Mouse (Mus musculus): ENCODE measurements around the gene Extl1. TPM values are rescaled to one million over a fixed set of nuclear protein-coding genes. Genes with fewer than 3 reads are reported as not detected.

Gene Extl1
- polyA plus RNA-seq, 1 experiment from 2014 or later = 0.11 TPM

GRCm38 (mm10) chr4:134395977-134396825, 12.6 kb upstream of the Extl1 start, which contains the start of gene Pafah2:
Pafah2 (plus strand) TSS chr4:134396320.
- peak within 1 kb of the TSS; percentile 71 for H3K4me2 ChIP-seq
- H3K9me3 ChIP-seq (ENCODE audit: control insufficient read depth, low read length) = no peaks in the 10 kb centered on the region
- under 1% methylated on average over 31 of the region's 31 CpGs for WGBS
- no peak within 1 kb of the TSS for H3K27ac ChIP-seq (ENCODE audit: low read depth, low read length)
- DNase-seq (ENCODE audit: low spot score, missing footprints) = peak; percentile 98
- peaks cover 6% of the 10 kb centered on the region for H3K4me1 ChIP-seq (ENCODE audit: control insufficient read depth, insufficient read depth, low read length)
- peak within 1 kb of the TSS; percentile 66 for H3K9ac ChIP-seq (ENCODE audit: low read length)
- H3K27me3 ChIP-seq (ENCODE audit: control insufficient read depth, insufficient read depth, low read length) = no peaks in the 10 kb centered on the region
- H3K36me3 ChIP-seq (ENCODE audit: control insufficient read depth, insufficient read depth, low read length) = no peaks in the 10 kb centered on the region
- H3K4me3 ChIP-seq (ENCODE audit: low read depth, low read length) = peak within 1 kb of the TSS; percentile 38
- peak; percentile 98 for ATAC-seq (ENCODE audit: low FRiP score)

- H3K27ac ChIP-seq (ENCODE audit: low read depth, low read length) = no peak overlapping the region
- ATAC-seq (ENCODE audit: low FRiP score) (no peak), DNase-seq (ENCODE audit: low spot score, missing footprints) (no peak)
- no peak overlapping the region for H3K9ac ChIP-seq (ENCODE audit: low read length)
- H3K36me3 ChIP-seq (ENCODE audit: control insufficient read depth, insufficient read depth, low read length) = no peaks in the 10 kb centered on the region
- H3K9me3 ChIP-seq (ENCODE audit: control insufficient read depth, low read length) = no peaks in the 10 kb centered on the region
- H3K4me3 ChIP-seq (ENCODE audit: low read depth, low read length) = no peak overlapping the region
- H3K4me1 ChIP-seq (ENCODE audit: control insufficient read depth, insufficient read depth, low read length) = peaks cover 6% of the 10 kb centered on the region
- H3K4me2 ChIP-seq = no peak overlapping the region
- no peaks in the 10 kb centered on the region for H3K27me3 ChIP-seq (ENCODE audit: control insufficient read depth, insufficient read depth, low read length)
- WGBS = 93% methylated on average over 7 of the region's 7 CpGs
Observed at GRCm38 (mm10) chr4:134395142-134395541, 11.5 kb upstream of the Extl1 start.

- Histone ChIP-seq H3K4me2 (no peak overlapping the region), H3K27me3 (ENCODE audit: control insufficient read depth, insufficient read depth, low read length) (no peaks in the 10 kb centered on the region), H3K36me3 (ENCODE audit: control insufficient read depth, insufficient read depth, low read length) (no peaks in the 10 kb centered on the region), H3K4me1 (ENCODE audit: control insufficient read depth, insufficient read depth, low read length) (peaks cover 6% of the 10 kb centered on the region), H3K9ac (ENCODE audit: low read length) (no peak overlapping the region), H3K9me3 (ENCODE audit: control insufficient read depth, low read length) (no peaks in the 10 kb centered on the region), H3K4me3 (ENCODE audit: low read depth, low read length) (no peak overlapping the region), H3K27ac (ENCODE audit: low read depth, low read length) (no peak overlapping the region)
- 22% methylated on average over 12 of the region's 12 CpGs for WGBS
- ATAC-seq (ENCODE audit: low FRiP score) (no peak), DNase-seq (ENCODE audit: low spot score, missing footprints) (peak; percentile 86)
Observed at GRCm38 (mm10) chr4:134393026-134393425, 9.4 kb upstream of the Extl1 start.

GRCm38 (mm10) chr4:134392595-134392994, 8.9 kb upstream of the Extl1 start:
- Histone ChIP-seq H3K9me3 (ENCODE audit: control insufficient read depth, low read length) (no peaks in the 10 kb centered on the region), H3K4me1 (ENCODE audit: control insufficient read depth, insufficient read depth, low read length) (peaks cover 6% of the 10 kb centered on the region), H3K4me2 (no peak overlapping the region), H3K36me3 (ENCODE audit: control insufficient read depth, insufficient read depth, low read length) (no peaks in the 10 kb centered on the region), H3K27ac (ENCODE audit: low read depth, low read length) (no peak overlapping the region), H3K4me3 (ENCODE audit: low read depth, low read length) (no peak overlapping the region), H3K9ac (ENCODE audit: low read length) (no peak overlapping the region), H3K27me3 (ENCODE audit: control insufficient read depth, insufficient read depth, low read length) (no peaks in the 10 kb centered on the region)
- ATAC-seq (ENCODE audit: low FRiP score) (no peak), DNase-seq (ENCODE audit: low spot score, missing footprints) (no peak)
- 22% methylated on average over 8 of the region's 8 CpGs for WGBS

- H3K4me1 ChIP-seq (ENCODE audit: control insufficient read depth, insufficient read depth, low read length) = peaks cover under 1% of the 10 kb centered on the region
- no peak for DNase-seq (ENCODE audit: low spot score, missing footprints)
- no peaks in the 10 kb centered on the region for H3K9me3 ChIP-seq (ENCODE audit: control insufficient read depth, low read length)
- H3K27me3 ChIP-seq (ENCODE audit: control insufficient read depth, insufficient read depth, low read length) = no peaks in the 10 kb centered on the region
- no peaks in the 10 kb centered on the region for H3K36me3 ChIP-seq (ENCODE audit: control insufficient read depth, insufficient read depth, low read length)
- WGBS = 59% methylated on average over 1 of the region's 1 CpGs
- no peak overlapping the region for H3K4me2 ChIP-seq
- no peak overlapping the region for H3K27ac ChIP-seq (ENCODE audit: low read depth, low read length)
- H3K9ac ChIP-seq (ENCODE audit: low read length) = no peak overlapping the region
- no peak overlapping the region for H3K4me3 ChIP-seq (ENCODE audit: low read depth, low read length)
- no peak for ATAC-seq (ENCODE audit: low FRiP score)
Observed at GRCm38 (mm10) chr4:134391636-134392035, 8.0 kb upstream of the Extl1 start.

- H3K36me3 ChIP-seq (ENCODE audit: control insufficient read depth, insufficient read depth, low read length) = no peaks in the 10 kb centered on the region
- no peak overlapping the region for H3K27ac ChIP-seq (ENCODE audit: low read depth, low read length)
- no peaks in the 10 kb centered on the region for H3K27me3 ChIP-seq (ENCODE audit: control insufficient read depth, insufficient read depth, low read length)
- 20% methylated on average over 5 of the region's 5 CpGs for WGBS
- ATAC-seq (ENCODE audit: low FRiP score) = no peak
- peak; percentile 92 for DNase-seq (ENCODE audit: low spot score, missing footprints)
- H3K9ac ChIP-seq (ENCODE audit: low read length) = no peak overlapping the region
- H3K4me2 ChIP-seq = no peak overlapping the region
- H3K4me1 ChIP-seq (ENCODE audit: control insufficient read depth, insufficient read depth, low read length) = no peaks in the 10 kb centered on the region
- H3K9me3 ChIP-seq (ENCODE audit: control insufficient read depth, low read length) = no peaks in the 10 kb centered on the region
- H3K4me3 ChIP-seq (ENCODE audit: low read depth, low read length) = no peak overlapping the region
Observed at GRCm38 (mm10) chr4:134388397-134388796, 4.7 kb upstream of the Extl1 start.

- Histone ChIP-seq H3K4me2 (no peak overlapping the region), H3K27me3 (ENCODE audit: control insufficient read depth, insufficient read depth, low read length) (no peaks in the 10 kb centered on the region), H3K27ac (ENCODE audit: low read depth, low read length) (no peak overlapping the region), H3K36me3 (ENCODE audit: control insufficient read depth, insufficient read depth, low read length) (no peaks in the 10 kb centered on the region), H3K9me3 (ENCODE audit: control insufficient read depth, low read length) (no peaks in the 10 kb centered on the region), H3K9ac (ENCODE audit: low read length) (no peak overlapping the region), H3K4me1 (ENCODE audit: control insufficient read depth, insufficient read depth, low read length) (no peaks in the 10 kb centered on the region), H3K4me3 (ENCODE audit: low read depth, low read length) (no peak overlapping the region)
- ATAC-seq (ENCODE audit: low FRiP score) = no peak
- 80% methylated on average over 6 of the region's 6 CpGs for WGBS
- DNase-seq (ENCODE audit: low spot score, missing footprints) = no peak
Observed at GRCm38 (mm10) chr4:134387268-134387667, 3.6 kb upstream of the Extl1 start.

GRCm38 (mm10) chr4:134379510-134379909, 4.1 kb downstream of the Extl1 start:
- Histone ChIP-seq H3K4me1 (ENCODE audit: control insufficient read depth, insufficient read depth, low read length) (no peaks in the 10 kb centered on the region), H3K9ac (ENCODE audit: low read length) (no peak overlapping the region), H3K27ac (ENCODE audit: low read depth, low read length) (no peak overlapping the region), H3K4me3 (ENCODE audit: low read depth, low read length) (no peak overlapping the region), H3K27me3 (ENCODE audit: control insufficient read depth, insufficient read depth, low read length) (no peaks in the 10 kb centered on the region), H3K4me2 (no peak overlapping the region), H3K9me3 (ENCODE audit: control insufficient read depth, low read length) (no peaks in the 10 kb centered on the region), H3K36me3 (ENCODE audit: control insufficient read depth, insufficient read depth, low read length) (no peaks in the 10 kb centered on the region)
- DNase-seq (ENCODE audit: low spot score, missing footprints) (no peak), ATAC-seq (ENCODE audit: low FRiP score) (no peak)
- 83% methylated on average over 8 of the region's 8 CpGs for WGBS

GRCm38 (mm10) chr4:134378089-134378615, 5.5 kb downstream of the Extl1 start:
- WGBS = 40% methylated on average over 10 of the region's 10 CpGs
- Histone ChIP-seq H3K9me3 (ENCODE audit: control insufficient read depth, low read length) (no peaks in the 10 kb centered on the region), H3K27ac (ENCODE audit: low read depth, low read length) (no peak overlapping the region), H3K4me2 (no peak overlapping the region), H3K36me3 (ENCODE audit: control insufficient read depth, insufficient read depth, low read length) (no peaks in the 10 kb centered on the region), H3K9ac (ENCODE audit: low read length) (no peak overlapping the region), H3K4me3 (ENCODE audit: low read depth, low read length) (no peak overlapping the region), H3K4me1 (ENCODE audit: control insufficient read depth, insufficient read depth, low read length) (no peaks in the 10 kb centered on the region), H3K27me3 (ENCODE audit: control insufficient read depth, insufficient read depth, low read length) (no peaks in the 10 kb centered on the region)
- DNase-seq (ENCODE audit: low spot score, missing footprints) (no peak), ATAC-seq (ENCODE audit: low FRiP score) (no peak)

All from midbrain, embryonic 11.5 days (tissue).